Mouse (Mus musculus) midbrain, embryonic 15.5 days (tissue): Measurements from ENCODE around the gene Rack1. TPM values are rescaled to one million over a fixed set of nuclear protein-coding genes. Genes with fewer than 3 reads are reported as not detected.
"Not testable (repeated sequence)": the region's sequence is repeated elsewhere in the genome, so short reads cannot be mapped to it uniquely, and the experiment has no call there.

Source experiments
- ATAC-seq: fragments of 200-750 bp; cut with Nextera tagmentation; replicated peaks from 2 replicates; pipeline ENCODE4 v1.8.0; 2017; ENCODE audit warnings: moderate TSS enrichment
- H3K27ac ChIP-seq: fragments of 300-500 bp; sonication (generic); 2 replicates; pipeline ENCODE4 v1.5.1; 2015; ENCODE audit warnings: mild to moderate bottlenecking, inconsistent platforms
- H3K27me3 ChIP-seq: fragments of 300-500 bp; sonication (generic); replicated peaks from 2 replicates; pipeline ENCODE4 v1.6.1; 2015; ENCODE audit warnings: inconsistent platforms
- H3K36me3 ChIP-seq: fragments of 300-500 bp; sonication (generic); replicated peaks from 2 replicates; pipeline ENCODE4 v1.6.1; 2015; ENCODE audit warnings: inconsistent platforms
- H3K4me1 ChIP-seq: fragments of 300-500 bp; sonication (generic); 2 replicates; pipeline ENCODE4 v1.6.1; 2015; ENCODE audit warnings: inconsistent platforms
- H3K4me2 ChIP-seq: fragments of 300-500 bp; sonication (generic); 2 replicates; pipeline ENCODE4 v1.6.1; 2015; ENCODE audit warnings: inconsistent platforms, mild to moderate bottlenecking, moderate library complexity
- H3K4me3 ChIP-seq: fragments of 300-500 bp; sonication (generic); 2 replicates; pipeline ENCODE4 v1.5.1; 2015; ENCODE audit warnings: mild to moderate bottlenecking, inconsistent platforms
- H3K9ac ChIP-seq: fragments of 300-500 bp; sonication (generic); 2 replicates; pipeline ENCODE4 v1.6.1; 2015; ENCODE audit warnings: mild to moderate bottlenecking, inconsistent platforms
- H3K9me3 ChIP-seq: fragments of 300-500 bp; sonication (generic); 2 replicates; pipeline ENCODE4 v1.6.1; 2016; ENCODE audit warnings: inconsistent platforms
- WGBS: fragments of 180-500 bp; shearing (Covaris S2); methylation state at CpG from one replicate; pipeline ENCODE4 v1.1.7; 2015; ENCODE audit warnings: mixed read lengths; 5-methylcytosine and 5-hydroxymethylcytosine counted together
- polyA plus RNA-seq: library from polyadenylated mRNA; unstranded; fragments of >200 nt; fragmentation: Nextera tagmentation; extraction: Ambion mirVana; gene quantifications from 2 replicates; pipeline ENCODE4 v1.2.1, GENCODE M21; 2015

Rack1 gene
- polyA plus RNA-seq, 1 experiment from 2014 or later = 382 TPM

- no peak overlapping the region for H3K4me2 ChIP-seq
- peaks cover 36% of the 10 kb centered on the region for H3K36me3 ChIP-seq
- H3K9ac ChIP-seq = no peak overlapping the region
- no peak for ATAC-seq
- peaks cover 37% of the 10 kb centered on the region for H3K4me1 ChIP-seq
- H3K27ac ChIP-seq = no peak overlapping the region
- no peaks in the 10 kb centered on the region for H3K27me3 ChIP-seq
- no peak overlapping the region for H3K4me3 ChIP-seq
- no peaks in the 10 kb centered on the region for H3K9me3 ChIP-seq
These were observed 13.7 kb downstream of the Rack1 start for GRCm38 (mm10) chr11:48813782-48814181.

DNA sequence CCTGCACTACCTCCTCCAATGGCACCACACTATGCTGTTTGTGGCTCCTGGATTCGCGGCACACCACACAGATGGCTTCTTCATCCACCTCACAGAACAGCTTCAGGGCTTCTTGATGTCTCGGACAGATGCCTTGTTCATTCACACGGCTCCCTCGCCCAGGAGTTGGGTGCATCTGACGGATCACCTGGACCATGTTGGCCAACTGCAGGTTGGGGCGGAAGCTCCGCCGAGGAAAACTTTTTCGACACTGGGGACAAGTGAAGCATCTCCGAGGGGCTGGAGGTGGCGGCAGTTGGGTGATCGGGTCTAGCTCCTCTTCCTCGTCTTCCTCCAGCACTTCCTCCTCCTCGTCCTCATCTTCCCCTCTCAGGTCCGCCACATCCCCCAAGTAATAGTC lies 15.7 kb downstream of the Rack1 start:
- Histone ChIP-seq H3K4me1 (peaks cover 38% of the 10 kb centered on the region), H3K4me2 (peak overlapping the region; percentile 85), H3K4me3 (peak overlapping the region; percentile 96), H3K36me3 (peaks cover 20% of the 10 kb centered on the region), H3K9ac (peak overlapping the region; percentile 85; the same call in 1 of the 2 replicates), H3K27ac (no peak overlapping the region), H3K9me3 (no peaks in the 10 kb centered on the region), H3K27me3 (no peaks in the 10 kb centered on the region)
- ATAC-seq = no peak
- WGBS = 77% methylated on average over 16 of the region's 16 CpGs

GRCm38 (mm10) chr11:48816281-48816781 lies 16.2 kb downstream of the Rack1 start:
- H3K36me3 ChIP-seq = peaks cover 15% of the 10 kb centered on the region
- peaks cover 38% of the 10 kb centered on the region for H3K4me1 ChIP-seq
- H3K9ac ChIP-seq = peak overlapping the region; percentile 85
- peak; percentile 75 for ATAC-seq
- peak overlapping the region; percentile 96 for H3K4me3 ChIP-seq
- H3K27me3 ChIP-seq = no peaks in the 10 kb centered on the region
- peak overlapping the region; percentile 85 for H3K4me2 ChIP-seq
- peak overlapping the region; percentile 99 for H3K27ac ChIP-seq
- WGBS = 4% methylated on average over 17 of the region's 23 CpGs
- H3K9me3 ChIP-seq = no peaks in the 10 kb centered on the region

GRCm38 (mm10) chr11:48816800-48817665 lies 16.9 kb downstream of the Rack1 start, which contains the start of gene Trim41:
Gene Trim41 (minus strand): TSS chr11:48817353.
- ATAC-seq = peak; percentile 97
- Histone ChIP-seq H3K9me3 (no peaks in the 10 kb centered on the region), H3K27me3 (no peaks in the 10 kb centered on the region), H3K4me2 (peak within 1 kb of the TSS; percentile 85), H3K27ac (peak within 1 kb of the TSS; percentile 99), H3K9ac (peak within 1 kb of the TSS; percentile 85), H3K36me3 (peaks cover 9% of the 10 kb centered on the region; the same call in 1 of the 2 replicates), H3K4me3 (peak within 1 kb of the TSS; percentile 96), H3K4me1 (peaks cover 38% of the 10 kb centered on the region)
- WGBS = under 1% methylated on average over 76 of the region's 77 CpGs

DNA sequence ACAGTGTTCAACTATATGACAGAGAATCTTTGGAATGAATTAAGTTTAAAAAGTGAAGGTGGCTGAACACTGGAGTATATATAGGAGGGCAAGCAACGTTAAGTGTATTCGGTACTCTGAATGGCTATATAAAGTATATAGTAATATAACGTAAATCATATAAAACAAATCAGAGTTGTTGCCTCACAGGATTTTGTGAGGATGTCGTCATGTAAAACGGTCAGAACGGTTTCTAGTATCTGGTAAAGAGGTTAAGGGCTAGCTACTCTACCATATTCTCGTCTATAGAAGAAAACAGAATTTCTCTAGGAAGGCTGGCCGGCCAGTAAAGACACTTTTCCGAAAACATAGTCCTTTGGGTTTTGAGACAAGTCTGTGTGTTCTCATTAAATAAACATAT lies 17.7 kb downstream of the Rack1 start:
- H3K4me2 ChIP-seq = peak overlapping the region; percentile 85
- H3K9me3 ChIP-seq = no peaks in the 10 kb centered on the region
- 8% methylated on average over 9 of the region's 9 CpGs for WGBS
- H3K4me1 ChIP-seq = peaks cover 40% of the 10 kb centered on the region
- H3K4me3 ChIP-seq = peak overlapping the region; percentile 96
- H3K36me3 ChIP-seq = 0 out of 2 replicates have a peak, but pooled peaks cover 3% of the 10 kb centered on the region
- peak overlapping the region; percentile 85 for H3K9ac ChIP-seq
- H3K27me3 ChIP-seq = peaks cover 6% of the 10 kb centered on the region; the same call in 1 of the 2 replicates
- ATAC-seq = peak; percentile 5; the same call in 1 of the 2 replicates
- H3K27ac ChIP-seq = peak overlapping the region; percentile 99

DNA sequence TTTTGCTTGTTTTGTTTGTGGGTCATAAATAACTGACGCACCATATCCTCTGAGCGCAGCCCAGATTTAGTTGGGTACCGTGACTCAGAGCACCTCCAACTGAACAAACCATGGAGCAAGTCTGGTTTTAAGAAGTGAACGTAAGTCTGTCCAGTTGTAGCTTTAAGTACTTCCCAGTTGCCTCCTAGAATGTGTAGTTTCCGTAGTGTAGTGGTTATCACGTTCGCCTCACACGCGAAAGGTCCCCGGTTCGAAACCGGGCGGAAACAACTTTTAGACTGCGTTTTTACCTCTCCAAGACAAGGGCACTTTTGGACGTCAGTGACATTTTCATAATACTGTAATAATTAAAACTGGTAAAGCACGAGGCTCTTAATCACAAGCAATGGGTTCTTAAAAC lies 18.2 kb downstream of the Rack1 start:
- H3K27ac ChIP-seq = peak overlapping the region; percentile 99; the same call in 1 of the 2 replicates
- peak overlapping the region; percentile 96 for H3K4me3 ChIP-seq
- no peaks in the 10 kb centered on the region for H3K9me3 ChIP-seq
- no peak for ATAC-seq
- peaks cover 39% of the 10 kb centered on the region for H3K4me1 ChIP-seq
- peak overlapping the region; percentile 85 for H3K4me2 ChIP-seq
- peak overlapping the region; percentile 85; the same call in 1 of the 2 replicates for H3K9ac ChIP-seq
- H3K27me3 ChIP-seq = peaks cover 7% of the 10 kb centered on the region; the same call in 1 of the 2 replicates
- under 1% methylated on average over 16 of the region's 16 CpGs for WGBS
- H3K36me3 ChIP-seq = no peaks in the 10 kb centered on the region

DNA sequence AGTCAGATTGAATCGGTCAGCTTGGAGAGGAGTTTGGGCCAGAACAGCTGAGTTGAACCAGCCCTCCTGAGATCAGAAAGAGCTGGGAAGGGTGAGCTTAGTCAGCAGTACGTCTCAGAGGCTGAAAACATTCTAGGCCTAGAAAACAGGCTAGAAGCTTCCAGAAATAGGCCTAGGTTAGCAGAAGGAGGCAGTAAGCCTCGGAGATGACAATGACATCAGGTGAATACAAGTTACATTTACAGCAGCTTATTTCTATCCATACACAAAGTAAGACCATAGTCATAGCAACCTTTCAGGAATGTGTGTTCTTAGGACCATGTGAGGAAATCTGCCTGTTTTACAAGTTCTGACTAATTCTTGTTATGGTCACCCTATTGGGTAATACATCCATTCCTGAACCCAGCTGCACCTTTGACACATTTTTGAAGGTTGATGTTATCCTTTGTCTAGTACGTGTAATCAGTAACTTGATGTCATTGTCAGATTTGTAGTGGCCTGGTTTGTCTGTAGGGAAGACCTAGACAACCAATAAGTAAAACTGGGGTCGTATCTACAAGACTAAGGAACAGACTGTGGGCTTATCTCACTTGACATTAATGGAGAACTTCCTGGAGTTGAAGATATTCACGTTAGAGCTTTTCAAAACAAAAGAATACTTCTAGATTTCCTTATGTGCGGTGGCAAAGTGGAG lies 19.6 kb downstream of the Rack1 start:
- no peak overlapping the region for H3K4me2 ChIP-seq
- no peak overlapping the region for H3K9ac ChIP-seq
- no peaks in the 10 kb centered on the region for H3K9me3 ChIP-seq
- H3K4me1 ChIP-seq = peaks cover 38% of the 10 kb centered on the region
- no peak for ATAC-seq
- no peak overlapping the region for H3K4me3 ChIP-seq
- H3K27me3 ChIP-seq = peaks cover 19% of the 10 kb centered on the region
- 80% methylated on average over 7 of the region's 7 CpGs for WGBS
- no peak overlapping the region for H3K27ac ChIP-seq
- no peaks in the 10 kb centered on the region for H3K36me3 ChIP-seq

DNA sequence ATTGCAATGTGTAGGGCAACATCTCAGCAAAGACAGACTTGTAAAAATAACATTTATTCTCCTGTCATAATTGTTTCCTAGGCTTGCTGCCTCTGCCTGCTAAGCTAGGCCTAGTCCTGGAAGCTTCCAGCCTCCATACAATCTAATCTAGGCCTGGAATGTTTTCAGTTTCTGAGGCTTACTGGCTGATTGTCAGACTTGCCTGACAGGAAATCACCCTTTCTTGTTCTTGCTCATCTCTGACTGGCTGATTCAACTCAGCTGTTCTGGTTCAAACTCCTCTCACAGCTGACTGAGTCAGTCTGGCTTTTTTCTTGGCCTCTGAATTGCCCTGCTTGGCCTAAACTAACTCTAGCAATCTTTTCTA lies 20.2 kb downstream of the Rack1 start:
- H3K27me3 ChIP-seq = peaks cover 22% of the 10 kb centered on the region
- ATAC-seq = no peak
- no peak overlapping the region for H3K4me3 ChIP-seq
- no peak overlapping the region for H3K4me2 ChIP-seq
- no peak overlapping the region for H3K9ac ChIP-seq
- no peaks in the 10 kb centered on the region for H3K9me3 ChIP-seq
- H3K27ac ChIP-seq = no peak overlapping the region
- H3K4me1 ChIP-seq = peaks cover 32% of the 10 kb centered on the region
- H3K36me3 ChIP-seq = no peaks in the 10 kb centered on the region

DNA sequence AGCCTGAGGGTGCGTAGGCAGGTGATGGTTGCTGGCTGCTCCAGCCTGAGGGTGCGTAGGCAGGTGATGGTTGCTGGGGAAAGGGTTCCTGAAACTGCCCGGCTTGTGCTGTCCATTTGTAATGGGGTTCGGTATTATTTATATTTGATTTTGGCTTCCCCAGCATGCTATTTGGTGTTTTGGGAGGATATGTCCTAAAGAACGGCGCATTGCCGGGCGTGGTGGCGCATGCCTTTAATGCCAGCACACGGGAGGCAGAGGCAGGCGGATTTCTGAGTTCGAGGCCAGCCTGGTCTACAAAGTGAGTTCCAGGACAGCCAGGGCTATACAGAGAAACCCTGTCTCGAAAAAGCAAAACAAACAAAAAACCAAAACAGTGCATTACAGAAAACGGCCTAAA lies 21.2 kb downstream of the Rack1 start:
- peaks cover 22% of the 10 kb centered on the region for H3K27me3 ChIP-seq
- H3K4me3 ChIP-seq, H3K36me3 ChIP-seq, H3K4me2 ChIP-seq, ATAC-seq, H3K9me3 ChIP-seq, H3K27ac ChIP-seq, H3K9ac ChIP-seq: not testable (repeated sequence)
- peaks cover 22% of the 10 kb centered on the region for H3K4me1 ChIP-seq
- WGBS = 79% methylated on average over 14 of the region's 14 CpGs

DNA sequence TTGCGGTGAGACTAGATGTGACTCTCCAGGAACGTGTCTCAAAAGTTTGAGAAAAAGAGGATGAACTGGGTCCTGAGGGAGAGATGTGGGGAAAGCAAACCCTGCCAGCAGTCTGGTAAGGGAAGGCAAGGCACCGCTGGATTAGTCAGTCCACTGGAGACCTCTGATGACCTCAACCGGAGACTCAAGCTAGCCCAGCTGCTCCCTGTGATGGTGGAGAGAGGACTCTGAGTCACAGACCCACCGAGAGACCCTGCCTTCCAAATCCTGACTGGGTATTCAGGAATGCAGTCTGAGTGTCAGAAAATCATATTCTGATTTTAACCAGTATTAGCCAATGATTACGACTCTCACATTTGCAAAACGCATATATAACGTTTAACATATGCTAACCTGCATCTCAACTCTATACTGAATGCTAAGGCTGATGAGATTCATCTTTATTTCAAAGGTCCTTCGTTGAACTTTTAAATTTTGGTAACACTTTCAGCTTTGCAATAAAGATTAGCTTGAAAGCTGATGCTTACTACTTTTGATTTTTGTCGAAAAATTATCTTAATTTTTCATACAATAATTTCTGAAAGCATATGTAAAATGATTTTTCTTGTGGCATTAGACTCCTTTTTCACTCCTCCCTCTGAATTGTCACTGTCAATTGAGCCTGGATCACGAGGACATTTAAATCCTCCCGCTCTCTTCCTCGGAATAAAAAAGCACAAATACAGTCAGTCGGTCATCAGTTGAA lies 22.8 kb downstream of the Rack1 start:
- 32% methylated on average over 14 of the region's 14 CpGs for WGBS
- H3K4me3 ChIP-seq = peak overlapping the region; percentile 35
- peaks cover 29% of the 10 kb centered on the region for H3K4me1 ChIP-seq
- no peak overlapping the region for H3K9ac ChIP-seq
- H3K4me2 ChIP-seq = peak overlapping the region; percentile 56
- peaks cover 25% of the 10 kb centered on the region for H3K27me3 ChIP-seq
- H3K9me3 ChIP-seq = no peaks in the 10 kb centered on the region
- H3K36me3 ChIP-seq = no peaks in the 10 kb centered on the region
- no peak overlapping the region for H3K27ac ChIP-seq
- ATAC-seq = no peak

- WGBS = under 1% methylated on average over 15 of the region's 15 CpGs
- Histone ChIP-seq H3K27ac (no peak overlapping the region), H3K36me3 (no peaks in the 10 kb centered on the region), H3K9me3 (no peaks in the 10 kb centered on the region), H3K9ac (peak overlapping the region; percentile 2; the same call in 1 of the 2 replicates), H3K4me3 (peak overlapping the region; percentile 35), H3K4me2 (peak overlapping the region; percentile 56), H3K27me3 (peaks cover 26% of the 10 kb centered on the region), H3K4me1 (peaks cover 29% of the 10 kb centered on the region)
- 0 out of 2 replicates have a peak, but pooled peaks have one; percentile 18 for ATAC-seq
These were observed 23.4 kb downstream of the Rack1 start for GRCm38 (mm10) chr11:48823536-48823972.
